Mouse (Mus musculus) bone marrow macrophage, adult 2 months (primary cell): ENCODE results near the gene Gna11.

Experiments
- CTCF ChIP-seq: IDR thresholded peaks from 2 replicates; pipeline ENCODE4 v1.5.1; 2012; ENCODE audit warnings: low read depth, mild to moderate bottlenecking, low read length, moderate library complexity
- POLR2A ChIP-seq: IDR thresholded peaks from 2 replicates; pipeline ENCODE4 v1.6.1; 2012; ENCODE audit warnings: mild to moderate bottlenecking, low read depth, low read length, borderline replicate concordance

DNA sequence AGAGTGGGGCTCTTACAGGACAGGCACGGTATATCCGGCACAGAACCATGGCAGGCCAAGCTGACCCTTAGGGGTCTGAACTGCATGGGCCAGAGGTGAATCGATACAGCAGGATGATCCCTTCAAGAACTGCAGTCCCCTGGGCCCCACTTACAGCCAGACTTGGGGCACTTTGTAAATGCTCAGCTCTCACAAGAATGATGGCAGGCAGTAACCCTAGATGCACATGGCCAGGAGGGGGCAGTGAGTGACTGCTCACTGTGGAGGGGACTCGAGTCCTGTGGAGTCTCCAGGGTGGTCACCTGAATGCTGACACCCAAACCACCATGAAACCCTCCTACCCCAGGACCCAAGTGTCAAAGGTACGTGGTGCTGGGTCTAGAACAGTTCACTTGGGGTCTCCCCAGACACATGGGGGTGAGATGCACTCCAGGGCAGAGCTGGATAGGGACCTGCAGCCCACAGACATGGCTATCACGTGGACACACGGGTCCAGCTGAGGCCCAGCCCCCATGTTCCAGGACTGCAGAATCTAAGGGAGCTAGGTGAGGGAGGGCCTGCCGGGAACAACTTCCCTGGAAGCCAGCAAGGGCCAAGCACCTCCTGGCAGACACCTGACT lies 51.3 kb downstream of the Gna11 start:
- TF ChIP-seq CTCF (no peak; the same call in 1 of the 2 replicates), POLR2A (no peak)
